Mouse (Mus musculus) large intestine, adult 2 months (tissue): ENCODE data around the gene Slc10a7. TPM values are rescaled to one million over a fixed set of nuclear protein-coding genes. Genes with fewer than 3 reads are reported as not detected.

Source experiments
- DNase-seq: peaks from one replicate; pipeline ENCODE4 v3.0.0-alpha.2; 2012; ENCODE audit warnings: low read depth, low spot score
- WGBS: fragments of 180-500 bp; shearing (Covaris S2); methylation state at CpG from one replicate; pipeline ENCODE4 v1.1.7; 2018; 5-methylcytosine and 5-hydroxymethylcytosine counted together
- polyA plus RNA-seq: library from polyadenylated mRNA; depleted of rRNA; stranded (reverse); fragments of >200 nt; gene quantifications from 2 replicates; pipeline ENCODE4 v1.2.3, GENCODE M21; 2012

Gene Slc10a7
- polyA plus RNA-seq, 1 experiment, result 8.5 TPM

GRCm38 (mm10) chr8:78609301-78609700, 100.2 kb downstream of the Slc10a7 start:
- no peak for DNase-seq
- WGBS, result 83% methylated on average over 10 of the region's 10 CpGs

GRCm38 (mm10) chr8:78611019-78611418, 101.9 kb downstream of the Slc10a7 start:
- 91% methylated on average over 6 of the region's 6 CpGs for WGBS
- no peak for DNase-seq

- WGBS, result 38% methylated on average over 4 of the region's 4 CpGs
- no peak for DNase-seq
Measured at GRCm38 (mm10) chr8:78622362-78622761, 113.2 kb downstream of the Slc10a7 start.

- DNase-seq, result no peak
- 71% methylated on average over 5 of the region's 5 CpGs for WGBS
Measured at GRCm38 (mm10) chr8:78623972-78624371, 114.8 kb downstream of the Slc10a7 start.

- 78% methylated on average over 12 of the region's 12 CpGs for WGBS
- DNase-seq, result no peak
Measured at GRCm38 (mm10) chr8:78624738-78625442, 115.7 kb downstream of the Slc10a7 start.

GRCm38 (mm10) chr8:78626632-78627031, 117.5 kb downstream of the Slc10a7 start:
- 38% methylated on average over 5 of the region's 5 CpGs for WGBS
- no peak for DNase-seq

GRCm38 (mm10) chr8:78627793-78628192, 118.6 kb downstream of the Slc10a7 start:
- DNase-seq, result no peak
- 92% methylated on average over 9 of the region's 9 CpGs for WGBS

GRCm38 (mm10) chr8:78630414-78631164, 121.4 kb downstream of the Slc10a7 start:
- 71% methylated on average over 19 of the region's 19 CpGs for WGBS
- DNase-seq, result no peak

GRCm38 (mm10) chr8:78633012-78633411, 123.9 kb downstream of the Slc10a7 start:
- 87% methylated on average over 12 of the region's 12 CpGs for WGBS
- no peak for DNase-seq

GRCm38 (mm10) chr8:78634018-78634417, 124.9 kb downstream of the Slc10a7 start:
- 76% methylated on average over 3 of the region's 3 CpGs for WGBS
- no peak for DNase-seq

- DNase-seq, result no peak
- WGBS, result 60% methylated on average over 17 of the region's 17 CpGs
Measured at GRCm38 (mm10) chr8:78634523-78635240, 125.5 kb downstream of the Slc10a7 start.

GRCm38 (mm10) chr8:78635241-78635771, 126.2 kb downstream of the Slc10a7 start:
- DNase-seq, result no peak
- WGBS, result 86% methylated on average over 8 of the region's 8 CpGs

GRCm38 (mm10) chr8:78641919-78642318, 132.8 kb downstream of the Slc10a7 start:
- WGBS, result 91% methylated on average over 9 of the region's 9 CpGs
- DNase-seq, result no peak

- WGBS, result 69% methylated on average over 5 of the region's 5 CpGs
Measured at GRCm38 (mm10) chr8:78642376-78642775, 133.2 kb downstream of the Slc10a7 start.

GRCm38 (mm10) chr8:78647000-78647656, 138.0 kb downstream of the Slc10a7 start:
- DNase-seq, result no peak
- WGBS, result 42% methylated on average over 8 of the region's 8 CpGs

More at GRCm38 (mm10) chr8:78642376-78642775, 133.2 kb downstream of the Slc10a7 start:
- no peak for DNase-seq

- WGBS, result 67% methylated on average over 4 of the region's 4 CpGs
- no peak for DNase-seq
Measured at GRCm38 (mm10) chr8:78647846-78648245, 138.7 kb downstream of the Slc10a7 start.

GRCm38 (mm10) chr8:78648918-78649317, 139.8 kb downstream of the Slc10a7 start:
- DNase-seq, result no peak
- 9% methylated on average over 7 of the region's 7 CpGs for WGBS

GRCm38 (mm10) chr8:78651670-78652069, 142.5 kb downstream of the Slc10a7 start:
- DNase-seq, result no peak

GRCm38 (mm10) chr8:78655351-78656045, 146.4 kb downstream of the Slc10a7 start:
- 30% methylated on average over 1 of the region's 1 CpGs for WGBS
- DNase-seq, result no peak

More at GRCm38 (mm10) chr8:78651670-78652069, 142.5 kb downstream of the Slc10a7 start:
- WGBS, result 83% methylated on average over 3 of the region's 3 CpGs
